Mouse (Mus musculus) kidney, embryonic 14.5 days (tissue): ENCODE results near the gene Tcea2. TPM values are rescaled to one million over a fixed set of nuclear protein-coding genes. Genes with fewer than 3 reads are reported as not detected.

ENCODE experiments used
- ATAC-seq: fragments of 200-750 bp; cut with Nextera tagmentation; 2 replicates; pipeline ENCODE4 v1.8.0; 2017; ENCODE audit warnings: moderate number of reproducible peaks, mild to moderate bottlenecking, moderate TSS enrichment, moderate library complexity; ENCODE audit not compliant: low FRiP score, low TSS enrichment
- H3K27ac ChIP-seq: fragments of 300-500 bp; sonication (generic); 2 replicates; pipeline ENCODE4 v1.5.1; 2014; ENCODE audit warnings: low read depth, mild to moderate bottlenecking, low read length, moderate library complexity, mixed read lengths
- H3K27me3 ChIP-seq: fragments of 300-500 bp; sonication (generic); 2 replicates; pipeline ENCODE4 v1.6.1; 2014; ENCODE audit warnings: mild to moderate bottlenecking, low read length; ENCODE audit not compliant: control insufficient read depth, insufficient read depth
- H3K36me3 ChIP-seq: fragments of 300-500 bp; sonication (generic); 2 replicates; pipeline ENCODE4 v1.6.1; 2014; ENCODE audit warnings: low read length, mixed read lengths; ENCODE audit not compliant: control insufficient read depth, insufficient read depth
- H3K4me1 ChIP-seq: fragments of 300-500 bp; sonication (generic); 2 replicates; pipeline ENCODE4 v1.6.1; 2014; ENCODE audit warnings: low read length, mixed read lengths; ENCODE audit not compliant: control insufficient read depth, insufficient read depth
- H3K4me2 ChIP-seq: fragments of 300-500 bp; sonication (generic); replicated peaks from 2 replicates; pipeline ENCODE4 v1.6.1; 2014; ENCODE audit warnings: low read depth, mild to moderate bottlenecking, low read length
- H3K4me3 ChIP-seq: fragments of 300-500 bp; sonication (generic); 2 replicates; pipeline ENCODE4 v1.5.1; 2014; ENCODE audit warnings: mild to moderate bottlenecking, low read length
- H3K9ac ChIP-seq: fragments of 300-500 bp; sonication (generic); 2 replicates; pipeline ENCODE4 v1.6.1; 2014; ENCODE audit warnings: low read depth, mild to moderate bottlenecking, low read length, moderate library complexity
- H3K9me3 ChIP-seq: fragments of 300-500 bp; sonication (generic); 2 replicates; pipeline ENCODE4 v1.6.1; 2016; ENCODE audit warnings: low read length; ENCODE audit not compliant: control insufficient read depth
- WGBS: fragments of 180-500 bp; shearing (Covaris S2); extraction: QIAGEN DNeasy Blood & Tissue Kit; methylation state at CpG from one replicate; pipeline ENCODE4 v1.1.7; 2014; 5-methylcytosine and 5-hydroxymethylcytosine counted together
- polyA plus RNA-seq: library from polyadenylated mRNA; unstranded; fragments of >200 nt; fragmentation: Nextera tagmentation; extraction: Ambion mirVana; gene quantifications from 2 replicates; pipeline ENCODE4 v1.2.1, GENCODE M21; 2014

Tcea2 gene
- polyA plus RNA-seq: 24.5 and 24.8 TPM in 2 replicates

DNA sequence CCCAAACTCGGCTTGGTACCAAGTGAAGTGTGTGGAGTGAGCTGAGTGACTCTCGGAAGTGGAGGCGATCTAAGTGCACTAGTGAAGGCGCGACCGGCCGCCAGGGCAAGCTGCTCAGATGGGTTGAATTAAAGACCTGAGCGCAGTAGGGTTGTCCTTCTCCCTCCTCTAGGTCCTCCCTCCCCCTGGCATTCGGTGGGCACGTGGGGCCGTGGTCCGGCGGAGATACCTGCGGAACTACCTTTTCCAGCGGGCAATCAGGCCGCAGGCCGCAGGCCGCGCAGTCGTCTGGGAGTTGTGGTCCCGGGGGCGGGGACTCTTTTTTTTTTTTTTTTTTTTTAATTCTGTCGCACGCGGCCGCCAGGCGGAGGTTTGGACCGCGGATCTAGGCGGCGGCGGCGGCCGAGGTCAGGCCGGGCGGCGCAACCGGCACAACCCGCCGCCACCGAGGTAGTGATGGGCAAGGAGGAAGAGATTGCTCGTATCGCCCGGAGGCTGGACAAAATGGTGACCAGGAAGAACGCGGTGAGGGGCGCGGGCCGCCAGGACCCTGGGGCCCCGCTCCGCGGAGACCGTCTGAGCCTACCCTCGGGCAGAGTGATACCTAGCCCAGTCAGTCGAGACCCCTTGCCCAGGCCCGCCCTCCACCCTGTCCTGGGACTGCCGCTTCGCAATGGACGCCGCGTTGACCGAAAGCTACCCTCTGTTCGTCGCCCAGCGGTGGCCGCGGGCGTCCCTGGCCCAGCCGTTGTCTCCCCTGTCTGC is at the start of gene Tcea2:
Tcea2 (plus strand) TSS at position 360 of the 765 bp plus-strand sequence.
- Histone ChIP-seq H3K4me1 (peaks cover 12% of the 10 kb centered on the region; the same call in 1 of the 2 replicates), H3K9ac (peak within 1 kb of the TSS; percentile 89), H3K36me3 (no peaks in the 10 kb centered on the region), H3K4me2 (peak within 1 kb of the TSS; percentile 91), H3K27ac (peak within 1 kb of the TSS; percentile 24; the same call in 1 of the 2 replicates), H3K4me3 (peak within 1 kb of the TSS; percentile 74), H3K9me3 (no peaks in the 10 kb centered on the region), H3K27me3 (no peaks in the 10 kb centered on the region)
- under 1% methylated on average over 67 of the region's 69 CpGs for WGBS
- ATAC-seq: peak; percentile 68

DNA sequence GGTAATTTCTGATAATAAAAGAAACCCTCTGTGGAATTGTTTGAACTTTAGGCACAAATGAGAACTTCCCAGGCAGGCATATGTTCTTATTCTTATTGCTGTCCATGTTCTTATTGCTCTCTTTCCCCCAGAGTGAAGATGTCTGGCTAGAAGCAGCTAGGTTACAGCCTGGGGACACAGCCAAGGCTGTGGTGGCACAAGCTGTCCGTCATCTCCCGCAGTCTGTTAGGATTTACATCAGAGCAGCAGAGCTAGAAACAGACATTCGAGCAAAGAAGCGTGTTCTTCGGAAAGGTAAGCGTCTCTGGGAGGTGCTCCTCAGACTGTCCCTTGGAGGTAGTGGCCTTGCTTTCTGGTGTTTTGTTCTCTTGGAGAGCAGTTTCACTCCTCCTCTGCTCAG is 47.5 kb upstream of the Tcea2 start:
- 97% methylated on average over 6 of the region's 6 CpGs for WGBS
- ATAC-seq: no peak
- no peaks in the 10 kb centered on the region for H3K9me3 ChIP-seq
- no peak overlapping the region for H3K4me2 ChIP-seq
- peaks cover 61% of the 10 kb centered on the region for H3K36me3 ChIP-seq
- no peak overlapping the region for H3K4me3 ChIP-seq
- H3K27ac ChIP-seq: no peak overlapping the region
- H3K4me1 ChIP-seq: no peaks in the 10 kb centered on the region
- no peak overlapping the region for H3K9ac ChIP-seq
- H3K27me3 ChIP-seq: no peaks in the 10 kb centered on the region

GRCm38 (mm10) chr2:181635865-181636264 is 44.2 kb upstream of the Tcea2 start:
- H3K4me2 ChIP-seq: no peak overlapping the region
- WGBS: 92% methylated on average over 3 of the region's 3 CpGs
- no peaks in the 10 kb centered on the region for H3K27me3 ChIP-seq
- H3K36me3 ChIP-seq: peaks cover 75% of the 10 kb centered on the region
- no peak overlapping the region for H3K9ac ChIP-seq
- no peak overlapping the region for H3K4me3 ChIP-seq
- H3K27ac ChIP-seq: no peak overlapping the region
- H3K4me1 ChIP-seq: no peaks in the 10 kb centered on the region
- no peaks in the 10 kb centered on the region for H3K9me3 ChIP-seq
- no peak for ATAC-seq

GRCm38 (mm10) chr2:181644361-181644760 is 35.7 kb upstream of the Tcea2 start:
- ATAC-seq: no peak
- Histone ChIP-seq H3K27ac (no peak overlapping the region), H3K9me3 (no peaks in the 10 kb centered on the region), H3K4me1 (no peaks in the 10 kb centered on the region), H3K4me3 (no peak overlapping the region), H3K9ac (no peak overlapping the region), H3K4me2 (no peak overlapping the region), H3K36me3 (peaks cover 72% of the 10 kb centered on the region), H3K27me3 (no peaks in the 10 kb centered on the region)
- 96% methylated on average over 2 of the region's 2 CpGs for WGBS

DNA sequence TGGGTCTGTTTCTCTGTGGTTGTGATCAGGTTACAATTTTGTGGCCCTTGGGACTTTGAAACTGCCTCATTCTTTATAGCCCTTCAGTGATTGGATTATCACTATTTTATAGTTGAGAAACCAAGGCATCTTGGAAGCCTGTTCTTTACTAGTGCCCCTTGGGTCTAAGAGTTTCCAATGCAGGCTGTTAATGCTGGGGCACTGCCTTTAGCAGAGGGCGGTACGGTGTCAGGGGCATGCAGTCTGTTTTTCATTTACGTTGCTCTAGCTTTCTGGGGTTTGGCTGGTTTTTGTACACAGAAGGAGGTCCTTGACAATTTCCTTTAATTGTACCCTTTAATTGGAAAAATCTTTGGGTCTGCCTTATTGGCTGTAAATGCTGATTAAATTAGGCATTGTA is 34.4 kb upstream of the Tcea2 start:
- Histone ChIP-seq H3K9ac (no peak overlapping the region), H3K27ac (no peak overlapping the region), H3K27me3 (no peaks in the 10 kb centered on the region), H3K36me3 (peaks cover 74% of the 10 kb centered on the region), H3K4me3 (no peak overlapping the region), H3K4me2 (no peak overlapping the region), H3K4me1 (no peaks in the 10 kb centered on the region), H3K9me3 (no peaks in the 10 kb centered on the region)
- WGBS: 96% methylated on average over 3 of the region's 3 CpGs
- no peak for ATAC-seq

DNA sequence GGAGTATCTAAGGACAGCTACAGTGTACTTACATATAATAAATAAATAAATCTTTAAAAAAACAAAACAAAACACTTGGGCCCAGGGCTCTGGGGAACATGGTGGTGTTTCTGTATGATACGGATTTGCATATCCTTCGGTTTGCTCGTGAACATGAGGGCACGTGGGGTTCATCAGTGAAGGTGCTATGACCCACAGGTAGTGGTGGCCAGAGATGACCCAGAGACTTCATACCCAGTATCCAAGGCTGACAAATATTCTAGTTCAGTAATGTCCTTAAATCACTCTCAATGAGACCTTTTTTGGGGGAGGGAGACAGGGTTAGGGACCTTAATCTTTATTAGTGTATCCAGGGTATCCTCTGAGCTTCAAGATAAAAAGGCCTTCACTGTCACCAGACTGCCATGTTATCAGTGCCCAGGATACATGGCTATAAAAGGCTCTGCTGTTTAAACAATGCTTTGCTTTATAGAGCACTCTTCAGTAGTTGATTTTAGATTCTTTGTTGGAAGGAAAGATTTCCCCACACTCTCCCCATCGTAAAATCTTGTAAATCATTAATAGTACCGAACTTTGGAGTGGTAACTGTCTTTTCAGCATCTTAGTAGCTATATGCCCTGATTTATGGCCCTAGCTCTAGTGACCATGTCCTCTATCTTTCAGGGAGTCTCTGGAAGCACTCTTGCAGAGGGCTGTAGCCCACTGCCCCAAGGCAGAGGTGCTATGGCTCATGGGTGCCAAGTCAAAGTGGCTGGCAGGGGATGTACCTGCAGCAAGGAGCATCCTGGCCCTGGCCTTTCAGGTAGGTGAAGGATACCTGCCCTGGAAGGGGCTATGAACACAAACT is 33.3 kb upstream of the Tcea2 start:
- Histone ChIP-seq H3K4me1 (no peaks in the 10 kb centered on the region), H3K27ac (no peak overlapping the region), H3K9me3 (no peaks in the 10 kb centered on the region), H3K4me3 (no peak overlapping the region), H3K36me3 (peaks cover 74% of the 10 kb centered on the region), H3K4me2 (no peak overlapping the region), H3K9ac (no peak overlapping the region), H3K27me3 (no peaks in the 10 kb centered on the region)
- WGBS: 84% methylated on average over 6 of the region's 6 CpGs
- ATAC-seq: no peak

GRCm38 (mm10) chr2:181648926-181649325 is 31.2 kb upstream of the Tcea2 start:
- H3K27ac ChIP-seq: no peak overlapping the region
- 93% methylated on average over 10 of the region's 10 CpGs for WGBS
- H3K36me3 ChIP-seq: peaks cover 85% of the 10 kb centered on the region
- no peak overlapping the region for H3K9ac ChIP-seq
- no peaks in the 10 kb centered on the region for H3K4me1 ChIP-seq
- H3K9me3 ChIP-seq: no peaks in the 10 kb centered on the region
- no peak for ATAC-seq
- no peak overlapping the region for H3K4me3 ChIP-seq
- H3K4me2 ChIP-seq: no peak overlapping the region
- no peaks in the 10 kb centered on the region for H3K27me3 ChIP-seq

GRCm38 (mm10) chr2:181653065-181653464 is 27.0 kb upstream of the Tcea2 start:
- Histone ChIP-seq H3K9me3 (no peaks in the 10 kb centered on the region), H3K4me2 (no peak overlapping the region), H3K4me3 (no peak overlapping the region), H3K4me1 (no peaks in the 10 kb centered on the region), H3K36me3 (peaks cover 73% of the 10 kb centered on the region), H3K27ac (no peak overlapping the region), H3K27me3 (no peaks in the 10 kb centered on the region), H3K9ac (no peak overlapping the region)
- ATAC-seq: no peak

DNA sequence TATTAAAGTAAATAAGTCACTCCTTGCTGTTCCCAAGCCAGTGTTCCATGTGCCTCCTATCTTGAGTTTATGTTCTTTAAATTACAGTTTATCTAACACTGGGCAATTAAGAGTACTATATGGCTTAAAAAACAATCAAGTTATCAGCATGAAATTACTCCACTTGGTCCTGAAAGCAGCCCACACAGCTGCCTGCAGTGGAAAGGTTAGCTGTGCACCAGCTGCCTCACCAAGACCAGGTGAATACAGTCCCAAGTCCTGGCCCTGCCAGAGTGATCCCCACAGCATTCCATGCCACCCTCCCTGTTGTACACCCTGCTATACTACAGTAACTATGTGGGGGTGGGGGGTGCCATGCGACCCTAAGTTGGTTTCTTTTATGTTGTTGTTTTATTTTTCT is 26.6 kb upstream of the Tcea2 start:
- 100% methylated on average over 1 of the region's 1 CpGs for WGBS
- peaks cover 68% of the 10 kb centered on the region for H3K36me3 ChIP-seq
- H3K9ac ChIP-seq: no peak overlapping the region
- no peak overlapping the region for H3K4me3 ChIP-seq
- no peaks in the 10 kb centered on the region for H3K4me1 ChIP-seq
- ATAC-seq: no peak
- H3K27me3 ChIP-seq: no peaks in the 10 kb centered on the region
- no peak overlapping the region for H3K27ac ChIP-seq
- H3K9me3 ChIP-seq: no peaks in the 10 kb centered on the region
- H3K4me2 ChIP-seq: no peak overlapping the region
